Mouse (Mus musculus): ENCODE results near the gene Ift46.

DNA sequence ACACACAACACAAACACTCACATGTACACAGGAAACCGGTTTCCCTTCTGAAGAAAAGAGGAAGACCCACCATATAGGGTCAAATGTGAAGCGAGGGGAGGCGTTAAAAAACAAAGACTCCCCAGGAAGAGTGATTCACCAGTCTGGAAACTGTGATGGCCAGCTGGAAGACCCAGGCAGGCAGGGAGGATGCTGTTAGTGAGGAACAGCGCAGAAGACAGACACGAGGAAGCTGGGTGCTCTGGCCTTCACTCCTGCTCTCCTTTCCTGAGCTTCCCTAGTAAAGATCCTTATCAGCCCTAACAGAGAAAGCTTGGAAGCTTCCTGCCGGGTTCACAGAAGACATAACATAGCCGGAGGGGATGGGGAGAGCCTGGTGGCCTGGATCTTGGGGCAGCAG is 44.7 kb upstream of the Ift46 start:
- TF ChIP-seq POLR2A (IDR thresholded peaks at IDR 0.05; ENCODE audit: low read depth, low read length) (no peak), CTCF (IDR thresholded peaks at IDR 0.05; ENCODE audit: extremely low read depth, insufficient read length, insufficient replicate concordance, low read depth, low read length) (no peak)

Measured in small intestine, adult 2 months (tissue).